Mouse (Mus musculus): ENCODE measurements around the gene Polr1a. TPM values are rescaled to one million over a fixed set of nuclear protein-coding genes. Genes with fewer than 3 reads are reported as not detected.
"Not testable (repeated sequence)": the region's sequence is repeated elsewhere in the genome, so short reads cannot be mapped to it uniquely, and the experiment has no call there.

The Polr1a gene
- polyA plus RNA-seq, 1 experiment = 16.6 TPM

DNA sequence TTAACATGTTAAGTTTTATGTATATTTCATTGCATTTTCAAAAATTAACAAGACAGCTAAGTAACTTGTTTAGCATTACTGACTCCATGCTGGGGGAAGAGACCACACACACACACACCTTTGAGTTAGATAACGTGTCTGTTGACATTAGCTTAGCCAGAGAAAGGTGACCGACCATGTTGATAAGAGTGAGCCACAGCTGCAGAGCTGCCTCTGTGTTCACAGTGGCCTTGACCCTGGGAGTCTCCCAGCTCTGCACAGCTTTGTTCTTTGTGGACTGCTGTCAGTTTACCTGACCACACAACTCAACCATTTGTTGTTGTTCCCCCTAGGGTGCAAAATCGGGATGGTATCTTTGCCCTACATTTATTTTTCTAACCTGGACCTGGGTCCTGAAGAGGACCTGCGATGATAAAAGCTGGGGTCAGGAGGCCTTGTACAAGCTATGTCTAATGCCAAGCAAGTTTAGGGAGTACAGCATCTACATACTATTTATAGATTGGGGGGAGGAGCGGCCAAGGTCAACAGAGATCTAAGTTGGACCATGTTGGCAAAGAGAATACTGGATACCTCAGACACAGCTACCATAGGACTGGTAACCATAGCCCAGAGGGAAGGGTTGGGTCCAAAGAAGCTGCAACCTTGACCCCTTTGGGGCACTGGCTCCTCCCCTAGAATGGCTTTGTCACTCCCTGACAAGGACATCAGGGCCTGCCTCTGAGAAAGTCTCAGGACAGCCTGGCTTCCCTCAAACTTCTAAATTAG lies 3.0 kb downstream of the Polr1a start:
- no peak overlapping the region for H3K27ac ChIP-seq (ENCODE audit: insufficient read depth, low read length)
- H3K4me3 ChIP-seq (ENCODE audit: insufficient read depth, low read length) = no peak overlapping the region
- H3K4me1 ChIP-seq (ENCODE audit: control insufficient read depth, insufficient read depth, low read length) = no peaks in the 10 kb centered on the region; the same call in 1 of the 2 replicates
- TF ChIP-seq CTCF (IDR thresholded peaks at IDR 0.05; ENCODE audit: extremely low read depth, insufficient read depth, low read length) = no peak
- TF ChIP-seq POLR2A (IDR thresholded peaks at IDR 0.05; ENCODE audit: extremely low read depth, insufficient read depth, low read length) = no peak

DNA sequence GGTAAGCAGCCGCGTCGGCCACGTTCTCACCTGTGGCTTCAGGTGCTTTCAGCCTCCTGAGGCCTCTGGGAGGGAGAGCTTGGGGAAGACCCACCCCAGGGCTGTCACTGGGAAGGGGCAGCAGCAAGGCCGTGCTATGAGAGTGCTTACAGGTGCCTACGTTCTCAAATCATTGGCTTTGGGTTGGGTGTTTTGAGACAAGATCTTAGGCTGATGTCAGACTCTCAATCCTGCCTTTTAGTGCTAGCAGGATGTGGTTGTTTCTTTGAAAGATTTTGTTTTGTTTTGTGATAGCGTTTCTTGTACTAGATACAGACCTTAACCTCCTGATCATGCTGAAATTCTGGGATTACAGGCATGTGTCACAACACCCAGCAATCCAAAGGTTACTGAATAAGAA lies 11.9 kb downstream of the Polr1a start:
- Histone ChIP-seq H3K4me3 (ENCODE audit: insufficient read depth, low read length) (no peak overlapping the region), H3K27ac (ENCODE audit: insufficient read depth, low read length) (no peak overlapping the region), H3K4me1 (ENCODE audit: control insufficient read depth, insufficient read depth, low read length) (0 out of 2 replicates have a peak, but pooled peaks cover 2% of the 10 kb centered on the region)
- TF ChIP-seq CTCF (IDR thresholded peaks at IDR 0.05; ENCODE audit: extremely low read depth, insufficient read depth, low read length) (no peak), POLR2A (IDR thresholded peaks at IDR 0.05; ENCODE audit: extremely low read depth, insufficient read depth, low read length) (no peak)

DNA sequence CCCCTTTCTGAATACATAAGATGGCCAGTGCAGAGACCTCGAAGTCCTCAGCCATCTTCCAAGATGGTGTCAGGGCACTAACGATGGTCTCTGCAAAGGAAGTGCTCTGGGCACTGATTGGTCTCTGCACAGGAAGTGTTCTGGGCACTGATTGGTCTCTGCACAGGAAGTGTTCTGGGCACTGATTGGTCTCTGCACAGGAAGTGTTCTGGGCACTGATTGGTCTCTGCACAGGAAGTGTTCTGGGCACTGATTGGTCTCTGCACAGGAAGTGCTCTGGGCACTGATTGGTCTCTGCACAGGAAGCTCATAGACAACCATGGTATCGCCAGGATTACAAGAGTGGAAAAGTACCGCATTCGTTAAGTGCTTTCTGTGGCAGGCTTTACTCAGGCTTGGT lies 16.4 kb downstream of the Polr1a start:
- H3K4me1 ChIP-seq (ENCODE audit: control insufficient read depth, insufficient read depth, low read length); H3K27ac ChIP-seq (ENCODE audit: insufficient read depth, low read length); H3K4me3 ChIP-seq (ENCODE audit: insufficient read depth, low read length): not testable (repeated sequence)

- Histone ChIP-seq H3K4me1 (ENCODE audit: control insufficient read depth, insufficient read depth, low read length) (0 out of 2 replicates have a peak, but pooled peaks cover 2% of the 10 kb centered on the region), H3K4me3 (ENCODE audit: insufficient read depth, low read length) (no peak overlapping the region), H3K27ac (ENCODE audit: insufficient read depth, low read length) (no peak overlapping the region)
- TF ChIP-seq POLR2A (IDR thresholded peaks at IDR 0.05; ENCODE audit: extremely low read depth, insufficient read depth, low read length) = no peak
- TF ChIP-seq CTCF (IDR thresholded peaks at IDR 0.05; ENCODE audit: extremely low read depth, insufficient read depth, low read length) = peak; percentile 86
Observed at GRCm38 (mm10) chr6:71927911-71928310, 19.1 kb downstream of the Polr1a start.

GRCm38 (mm10) chr6:71930053-71930452 lies 21.2 kb downstream of the Polr1a start:
- TF ChIP-seq POLR2A (IDR thresholded peaks at IDR 0.05; ENCODE audit: extremely low read depth, insufficient read depth, low read length) = no peak
- TF ChIP-seq CTCF (IDR thresholded peaks at IDR 0.05; ENCODE audit: extremely low read depth, insufficient read depth, low read length) = no peak
- Histone ChIP-seq H3K4me1 (ENCODE audit: control insufficient read depth, insufficient read depth, low read length) (no peaks in the 10 kb centered on the region), H3K4me3 (ENCODE audit: insufficient read depth, low read length) (no peak overlapping the region), H3K27ac (ENCODE audit: insufficient read depth, low read length) (no peak overlapping the region)

- H3K4me3 ChIP-seq (ENCODE audit: insufficient read depth, low read length) = no peak overlapping the region
- no peak overlapping the region for H3K27ac ChIP-seq (ENCODE audit: insufficient read depth, low read length)
- TF ChIP-seq POLR2A (IDR thresholded peaks at IDR 0.05; ENCODE audit: extremely low read depth, insufficient read depth, low read length) (no peak), CTCF (IDR thresholded peaks at IDR 0.05; ENCODE audit: extremely low read depth, insufficient read depth, low read length) (no peak)
- no peaks in the 10 kb centered on the region for H3K4me1 ChIP-seq (ENCODE audit: control insufficient read depth, insufficient read depth, low read length)
Observed at GRCm38 (mm10) chr6:71930830-71931437, 22.1 kb downstream of the Polr1a start.

DNA sequence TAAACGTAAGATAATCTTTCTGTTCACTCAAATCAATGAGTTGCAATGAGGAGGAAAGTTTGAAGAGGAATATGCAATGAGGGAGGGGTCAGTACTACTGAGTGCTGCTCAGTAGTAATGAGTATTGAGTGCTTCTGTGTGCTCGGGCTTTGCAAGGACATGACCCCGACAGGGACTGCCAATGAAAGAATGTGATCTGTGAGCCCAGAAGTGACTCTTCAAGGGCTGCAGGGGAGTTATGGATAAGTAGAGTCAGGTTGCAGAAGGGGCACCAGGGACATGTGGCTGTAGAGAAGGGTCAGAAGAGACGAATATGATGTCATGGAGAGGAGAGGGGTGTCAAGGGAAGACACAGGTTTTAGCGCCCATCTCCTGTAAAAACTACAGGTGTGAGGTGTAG lies 23.5 kb downstream of the Polr1a start:
- no peak for TF ChIP-seq POLR2A (IDR thresholded peaks at IDR 0.05; ENCODE audit: extremely low read depth, insufficient read depth, low read length)
- no peak for TF ChIP-seq CTCF (IDR thresholded peaks at IDR 0.05; ENCODE audit: extremely low read depth, insufficient read depth, low read length)
- H3K27ac ChIP-seq (ENCODE audit: insufficient read depth, low read length) = no peak overlapping the region
- no peak overlapping the region for H3K4me3 ChIP-seq (ENCODE audit: insufficient read depth, low read length)
- no peaks in the 10 kb centered on the region for H3K4me1 ChIP-seq (ENCODE audit: control insufficient read depth, insufficient read depth, low read length)

GRCm38 (mm10) chr6:71934081-71934556 lies 25.3 kb downstream of the Polr1a start:
- no peak for TF ChIP-seq POLR2A (IDR thresholded peaks at IDR 0.05; ENCODE audit: extremely low read depth, insufficient read depth, low read length)
- no peak for TF ChIP-seq CTCF (IDR thresholded peaks at IDR 0.05; ENCODE audit: extremely low read depth, insufficient read depth, low read length)
- Histone ChIP-seq H3K4me1 (ENCODE audit: control insufficient read depth, insufficient read depth, low read length) (no peaks in the 10 kb centered on the region), H3K4me3 (ENCODE audit: insufficient read depth, low read length) (no peak overlapping the region), H3K27ac (ENCODE audit: insufficient read depth, low read length) (no peak overlapping the region)

- no peak overlapping the region for H3K4me3 ChIP-seq (ENCODE audit: insufficient read depth, low read length)
- H3K4me1 ChIP-seq (ENCODE audit: control insufficient read depth, insufficient read depth, low read length) = no peaks in the 10 kb centered on the region
- no peak overlapping the region for H3K27ac ChIP-seq (ENCODE audit: insufficient read depth, low read length)
- no peak for TF ChIP-seq POLR2A (IDR thresholded peaks at IDR 0.05; ENCODE audit: extremely low read depth, insufficient read depth, low read length)
- no peak for TF ChIP-seq CTCF (IDR thresholded peaks at IDR 0.05; ENCODE audit: extremely low read depth, insufficient read depth, low read length)
Observed at GRCm38 (mm10) chr6:71935737-71936136, 26.9 kb downstream of the Polr1a start.

GRCm38 (mm10) chr6:71940912-71941311 lies 32.1 kb downstream of the Polr1a start:
- Histone ChIP-seq H3K4me1 (ENCODE audit: control insufficient read depth, insufficient read depth, low read length) (no peaks in the 10 kb centered on the region), H3K4me3 (ENCODE audit: insufficient read depth, low read length) (no peak overlapping the region), H3K27ac (ENCODE audit: insufficient read depth, low read length) (no peak overlapping the region)
- TF ChIP-seq CTCF (IDR thresholded peaks at IDR 0.05; ENCODE audit: extremely low read depth, insufficient read depth, low read length) (no peak), POLR2A (IDR thresholded peaks at IDR 0.05; ENCODE audit: extremely low read depth, insufficient read depth, low read length) (no peak)

All from cortical plate, adult 2 months (tissue).